Mouse (Mus musculus): Measurements from ENCODE around the gene Tbx1.

Gene Tbx1

GRCm38 (mm10) chr16:18622916-18623750 lies 32.7 kb upstream of the Tbx1 start:
- no peak for DNase-seq (ENCODE audit: low spot score)

DNA sequence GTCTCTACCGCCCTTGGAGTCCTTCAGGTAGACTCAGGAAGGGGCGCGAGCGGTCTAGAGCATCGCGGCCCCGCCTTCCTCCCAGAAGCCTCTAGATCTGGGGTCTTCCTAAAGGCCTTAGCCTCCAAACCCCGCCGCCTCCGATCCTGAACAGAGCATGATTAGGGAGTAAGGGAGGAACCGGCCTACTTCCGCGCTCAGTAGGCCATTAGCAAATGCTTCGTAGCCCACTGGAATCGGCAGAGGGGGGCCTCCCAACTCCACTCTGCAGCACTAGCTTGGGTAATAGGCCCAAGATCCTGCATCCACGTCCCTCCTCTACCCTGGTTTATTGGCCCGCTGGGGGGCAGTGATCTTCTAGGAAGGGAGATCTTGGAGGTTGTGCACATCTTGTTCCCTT lies 31.5 kb upstream of the Tbx1 start, which contains the start of gene Gp1bb:
Gene Gp1bb (minus strand): TSS at position 385 of the 400 bp plus-strand sequence.
- DNase-seq (ENCODE audit: low spot score): no peak

- DNase-seq (ENCODE audit: low spot score): peak; percentile 34
Measured at GRCm38 (mm10) chr16:18621362-18622001, 31.0 kb upstream of the Tbx1 start.

DNA sequence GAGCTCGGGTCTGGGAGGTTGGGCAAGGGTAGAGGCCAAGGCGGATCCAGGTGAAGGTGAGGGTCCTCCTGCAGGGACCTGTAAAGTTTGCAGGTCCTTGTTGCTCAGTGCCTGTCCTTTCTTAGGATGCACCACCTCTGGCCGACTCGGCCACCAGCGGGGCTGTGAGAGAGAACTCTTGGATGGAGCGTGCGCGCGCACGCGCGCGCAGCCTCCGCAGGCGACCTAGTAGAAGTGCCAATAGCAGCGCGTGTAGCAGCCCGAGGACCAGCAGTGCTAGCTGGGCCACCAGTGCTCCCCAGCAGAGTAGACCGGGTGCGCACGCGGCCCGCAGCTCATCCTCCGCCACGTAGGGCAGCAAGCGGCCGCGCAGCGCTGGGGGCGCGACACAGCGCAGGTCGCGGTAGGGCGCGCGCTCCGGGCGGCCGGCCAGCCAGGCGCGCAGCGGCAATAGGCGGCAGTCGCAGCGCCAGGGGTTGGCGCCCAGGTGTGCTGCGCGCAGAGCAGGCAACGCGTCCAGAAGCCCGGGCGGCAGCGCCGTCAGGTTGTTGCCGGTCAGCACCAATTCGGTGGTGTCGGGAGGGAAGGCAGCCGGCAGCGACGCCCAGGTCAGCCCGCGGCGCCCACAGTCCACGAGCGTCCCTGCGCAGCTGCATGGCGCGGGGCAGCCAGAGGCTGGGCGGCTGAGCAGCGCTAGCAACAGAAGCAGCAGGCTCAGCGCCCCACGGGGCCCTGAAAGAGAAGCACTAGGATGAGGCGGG lies 30.3 kb upstream of the Tbx1 start:
- DNase-seq (ENCODE audit: low spot score): peak; percentile 57

GRCm38 (mm10) chr16:18620201-18620600 lies 29.7 kb upstream of the Tbx1 start:
- peak; percentile 32 for DNase-seq (ENCODE audit: low spot score)

DNA sequence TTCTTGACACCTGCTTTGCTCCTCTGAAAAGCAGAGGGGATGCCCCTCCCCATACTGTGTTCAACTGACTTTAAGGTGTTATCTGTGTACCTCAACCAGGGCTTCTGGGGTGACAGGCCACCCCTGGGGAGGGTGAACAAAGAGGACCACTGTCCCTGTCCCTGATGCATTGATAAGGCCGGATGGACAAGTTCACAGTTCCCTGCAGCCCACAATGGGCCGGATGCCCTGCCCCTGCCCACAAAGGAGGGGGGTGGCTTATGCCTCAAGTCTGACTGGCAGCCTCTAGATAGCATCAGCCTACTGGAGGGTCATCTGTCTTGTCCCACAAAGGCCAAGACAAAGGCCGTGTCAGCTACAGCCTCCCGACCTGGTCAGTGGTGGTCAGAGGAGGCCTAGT lies 28.6 kb upstream of the Tbx1 start:
- DNase-seq (ENCODE audit: low spot score): no peak

DNA sequence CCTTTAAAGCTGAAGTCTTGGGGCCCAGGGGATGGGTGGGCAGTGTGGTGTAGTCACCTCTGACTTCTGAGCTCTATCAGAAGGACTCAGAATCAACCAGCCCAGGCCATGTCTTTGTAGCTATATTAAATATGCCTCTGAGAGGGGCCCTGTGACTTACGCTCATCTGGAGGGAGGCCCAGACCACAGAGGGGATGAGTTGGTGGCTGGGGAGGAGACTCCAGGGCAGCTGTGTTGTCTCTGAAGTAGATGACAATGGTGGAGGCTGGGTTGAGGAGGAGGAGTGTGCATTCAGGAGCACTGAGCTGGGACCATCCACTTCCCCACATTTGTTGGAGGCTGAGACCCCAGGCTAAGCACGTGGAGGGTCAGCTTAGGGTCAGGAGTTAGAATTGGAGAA lies 27.8 kb upstream of the Tbx1 start:
- DNase-seq (ENCODE audit: low spot score): no peak

DNA sequence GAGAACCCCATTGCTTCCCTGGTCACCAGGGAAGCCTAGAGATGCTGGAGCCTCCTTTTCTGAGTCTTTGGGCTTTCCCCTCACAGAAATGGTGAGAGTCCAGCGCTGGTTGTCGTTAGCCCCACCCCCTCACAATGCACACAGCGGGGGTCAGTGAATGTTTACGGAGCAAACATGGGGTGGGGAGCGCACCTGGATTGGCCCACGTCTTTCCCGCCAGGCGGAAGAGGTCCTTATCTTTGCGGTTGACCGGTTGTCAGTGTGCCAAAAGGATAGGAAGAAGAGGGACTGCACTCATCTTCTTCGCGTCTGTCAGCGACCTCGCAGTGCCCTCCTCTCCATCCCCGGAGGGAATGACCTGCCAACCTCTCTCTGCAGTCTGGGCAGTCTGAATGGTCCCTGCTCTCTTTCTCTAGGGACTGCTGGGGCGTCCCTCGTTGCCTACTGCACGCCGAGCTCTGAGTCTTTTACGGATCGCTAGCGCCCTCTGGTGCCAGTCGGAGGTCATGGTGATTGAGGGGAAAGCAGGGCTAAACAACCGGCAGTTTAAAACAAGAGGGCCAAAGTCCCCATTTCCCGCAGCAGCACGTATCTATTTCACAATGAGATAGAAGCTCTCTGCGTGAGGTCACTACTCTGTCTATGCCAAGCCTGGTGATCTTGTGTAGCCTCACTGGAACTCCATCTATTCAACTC lies 27.0 kb upstream of the Tbx1 start:
- peak; percentile 91 for DNase-seq (ENCODE audit: low spot score)

DNA sequence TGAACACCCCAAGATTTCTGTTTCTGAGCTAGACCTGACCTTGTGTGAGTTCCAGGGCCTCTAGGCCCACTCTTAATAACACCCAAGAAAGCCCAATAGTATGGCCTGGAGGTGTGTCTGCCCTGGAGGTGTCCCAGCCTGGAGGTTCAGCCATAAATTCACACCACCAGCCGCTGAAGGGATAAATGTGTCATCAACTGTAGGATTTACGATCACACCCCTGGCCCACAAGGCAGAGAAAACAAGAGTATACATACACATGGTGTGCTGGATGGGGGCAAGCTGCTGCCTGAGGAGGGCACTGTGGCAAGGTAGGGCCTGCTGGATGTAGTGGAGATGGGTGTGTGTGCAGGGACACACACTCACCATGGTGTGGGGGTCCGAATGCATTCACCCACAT lies 22.8 kb upstream of the Tbx1 start:
- DNase-seq (ENCODE audit: low spot score): no peak

- DNase-seq (ENCODE audit: low spot score): no peak
Measured at GRCm38 (mm10) chr16:18611752-18612151, 21.3 kb upstream of the Tbx1 start.

DNA sequence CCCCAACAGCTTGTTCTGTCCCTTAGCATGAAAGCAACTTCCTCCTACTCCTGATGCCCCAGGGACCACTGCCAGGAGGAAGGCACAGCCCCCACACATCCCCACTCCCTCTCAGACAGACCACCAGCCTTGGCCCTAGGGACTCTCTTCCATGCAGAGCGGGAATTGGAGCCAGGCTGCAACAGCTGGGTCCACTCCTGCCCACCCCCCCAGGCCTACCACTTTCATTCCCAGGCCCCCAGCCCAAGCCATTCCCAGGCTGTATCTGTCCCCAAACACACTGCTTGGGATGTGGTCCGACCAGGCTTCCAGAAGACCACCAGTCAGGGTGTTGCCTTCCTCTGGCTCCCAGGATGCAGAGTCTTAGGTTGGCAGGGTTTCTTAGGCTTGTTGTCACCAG lies 18.6 kb upstream of the Tbx1 start:
- no peak for DNase-seq (ENCODE audit: low spot score)

DNA sequence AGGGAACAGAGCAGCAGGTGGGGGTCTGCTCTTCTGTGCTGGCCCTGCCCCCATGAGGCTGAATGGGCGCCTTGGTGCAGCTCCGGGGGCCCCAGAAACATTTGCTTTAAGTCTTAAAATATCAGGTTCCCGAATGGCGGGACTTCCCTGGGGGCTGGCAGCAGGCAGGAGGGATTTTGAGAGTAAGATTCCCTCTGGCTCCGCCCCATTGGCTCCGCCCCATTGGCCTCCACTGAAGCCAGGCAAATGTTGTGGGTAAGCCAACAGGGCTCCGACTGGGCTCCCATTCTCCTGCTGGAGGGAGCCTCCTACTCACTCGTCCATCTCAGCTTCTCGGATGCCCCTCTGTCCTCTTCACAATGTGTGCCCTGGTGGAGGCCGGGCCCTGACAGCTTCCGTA lies 17.8 kb upstream of the Tbx1 start:
- no peak for DNase-seq (ENCODE audit: low spot score)

GRCm38 (mm10) chr16:18605705-18606104 lies 15.2 kb upstream of the Tbx1 start:
- no peak for DNase-seq (ENCODE audit: low spot score)

DNA sequence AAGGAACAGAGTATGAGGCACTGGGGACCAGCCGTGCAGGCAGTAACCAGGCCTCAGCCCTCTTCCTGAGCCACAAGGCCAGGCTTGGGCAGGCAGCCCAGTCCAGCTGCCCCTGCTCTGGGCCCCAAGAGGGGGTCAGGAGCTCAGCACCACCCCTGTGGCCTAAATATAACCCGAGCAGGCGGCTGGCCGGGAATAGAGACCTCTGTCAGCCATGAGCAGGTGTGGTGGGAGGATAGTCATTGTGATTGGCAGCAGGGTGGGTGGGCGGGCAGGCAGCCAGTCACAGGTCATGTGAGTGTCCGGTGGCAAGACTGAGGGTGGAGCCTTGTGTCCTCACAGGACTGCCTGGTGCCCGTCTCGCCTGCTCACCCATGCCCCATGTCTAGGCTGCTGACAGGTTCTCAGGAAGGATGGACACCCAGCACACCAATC lies 13.8 kb upstream of the Tbx1 start:
- DNase-seq (ENCODE audit: low spot score): no peak

DNA sequence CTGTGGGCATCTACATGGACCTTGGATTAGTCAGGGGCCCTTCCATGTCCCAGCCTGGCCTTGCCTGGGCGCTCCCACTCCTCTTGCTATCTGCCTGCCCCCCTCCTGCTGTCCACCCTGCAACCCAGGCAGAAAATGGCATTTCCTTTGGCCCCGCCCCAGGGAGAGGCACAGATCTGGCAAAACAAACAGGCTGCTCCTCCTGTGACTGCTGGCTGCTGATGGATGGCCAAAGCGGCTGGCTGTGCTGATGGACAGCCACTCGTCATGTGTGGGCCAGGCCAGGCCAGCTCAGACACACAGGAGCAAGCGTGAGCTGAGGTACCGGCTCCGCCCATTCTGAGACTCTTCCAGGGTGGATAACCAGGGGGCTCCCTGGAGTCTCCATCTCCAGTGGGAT lies 11.0 kb upstream of the Tbx1 start:
- DNase-seq (ENCODE audit: low spot score): no peak

GRCm38 (mm10) chr16:18598006-18598405 lies 7.5 kb upstream of the Tbx1 start:
- no peak for DNase-seq (ENCODE audit: low spot score)

DNA sequence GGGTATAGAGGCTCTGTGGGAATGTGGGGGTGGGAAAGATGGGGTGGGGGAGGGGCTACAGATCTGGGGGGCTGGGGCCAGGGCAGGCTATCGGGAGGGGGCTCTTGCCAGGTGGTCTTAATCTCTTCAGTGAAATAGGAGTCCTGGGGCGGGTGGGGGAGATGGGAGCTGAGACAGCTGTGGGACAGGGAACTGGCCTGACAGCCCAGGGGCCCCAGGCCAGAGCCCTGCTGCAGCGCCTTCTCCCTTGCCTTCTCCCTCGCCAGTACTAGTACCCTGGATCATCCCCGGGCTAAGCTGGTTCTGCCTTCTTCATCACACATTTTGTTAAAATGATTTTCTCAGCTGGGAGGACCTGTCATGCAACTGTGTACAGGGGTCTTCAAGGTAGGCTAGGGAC lies 5.8 kb upstream of the Tbx1 start:
- no peak for DNase-seq (ENCODE audit: low spot score)

- DNase-seq (ENCODE audit: low spot score): no peak
Measured at GRCm38 (mm10) chr16:18593930-18594329, 3.5 kb upstream of the Tbx1 start.

- no peak for DNase-seq (ENCODE audit: low spot score)
Measured at GRCm38 (mm10) chr16:18591047-18592018, 862 bp upstream of the Tbx1 start.

DNA sequence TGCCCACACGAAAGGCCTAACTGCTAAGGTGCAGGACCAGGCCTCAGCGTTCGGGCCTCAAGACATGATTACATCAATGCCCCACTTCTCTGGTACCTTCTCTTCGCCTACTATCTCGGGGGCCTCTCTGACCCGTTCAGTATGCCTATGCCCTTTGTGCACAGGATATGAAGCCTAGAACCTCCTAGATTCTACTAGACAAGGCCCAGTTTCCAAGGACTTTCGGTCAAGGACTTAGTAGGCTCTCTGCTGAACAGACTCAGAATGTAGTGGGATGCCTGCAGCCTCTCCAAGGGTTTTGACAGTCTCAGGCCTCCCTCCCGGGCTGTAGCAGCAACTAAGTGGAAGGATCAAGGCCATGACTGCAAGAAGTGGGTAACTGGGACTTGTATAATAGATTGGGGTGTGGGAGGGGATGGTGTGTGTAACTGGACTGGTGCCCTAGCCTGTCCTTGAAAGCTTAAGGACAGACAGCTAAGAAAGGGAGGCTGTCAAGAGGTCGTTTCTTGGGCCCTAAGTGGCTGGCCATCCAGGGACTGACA lies 1.3 kb downstream of the Tbx1 start:
- DNase-seq (ENCODE audit: low spot score): no peak

DNA sequence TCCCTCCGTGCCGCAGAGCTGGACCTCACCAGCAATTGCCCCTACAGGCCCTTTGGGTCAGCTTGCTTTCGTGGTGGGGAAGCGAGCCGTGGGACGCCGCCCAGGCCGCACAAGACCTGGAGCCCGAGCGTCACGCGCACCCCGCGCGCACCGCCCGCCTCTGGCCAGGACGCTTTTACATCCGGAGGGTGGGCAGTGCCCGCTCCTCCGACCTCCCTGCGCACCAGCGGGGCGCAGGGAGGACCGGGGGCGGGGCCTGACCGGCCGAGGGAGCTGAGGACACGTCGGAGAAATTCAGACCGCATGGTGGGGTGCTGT lies 1.8 kb downstream of the Tbx1 start:
- DNase-seq (ENCODE audit: low spot score): no peak

Measured in layer of hippocampus, adult 11-12 months (tissue).